Mouse (Mus musculus) neural tube, embryonic 12.5 days (tissue): ENCODE measurements around the gene Idi2. TPM values are rescaled to one million over a fixed set of nuclear protein-coding genes. Genes with fewer than 3 reads are reported as not detected.

Experiments
- microRNA-seq: library from miRNA; unstranded; fragments of <30 nt; microRNA quantifications from one replicate; pipeline ENCODE4, GENCODE M21; 2017
- polyA plus RNA-seq: library from polyadenylated mRNA; unstranded; fragments of >200 nt; fragmentation: Nextera tagmentation; extraction: Ambion mirVana; gene quantifications from 2 replicates; pipeline ENCODE4 v1.2.1, GENCODE M21; 2016

Gene Idi2
- polyA plus RNA-seq, 1 experiment from 2014 or later, result 0.11 TPM

Small RNA genes within 50 kb of the gene (microRNA-seq; reads per million reads assigned to microRNA genes)
- gene Gm22750, result not detected

Other genes starting within 250 kb of the Idi2 start
- gene Wdr37, start 81.0 kb upstream of the Idi2 start, polyA plus RNA-seq, result 52.8 and 53.1 TPM in 2 replicates
- gene Idi1, start 67.4 kb upstream of the Idi2 start, polyA plus RNA-seq, result 103 and 117 TPM in 2 replicates
- not detected in 2 replicates for gene Gm9745, start 4.6 kb upstream of the Idi2 start, polyA plus RNA-seq
- gene Gtpbp4, start 43.2 kb downstream of the Idi2 start, polyA plus RNA-seq, result 81.6 and 82.6 TPM in 2 replicates
- gene Larp4b, start 141.0 kb downstream of the Idi2 start, polyA plus RNA-seq, result 34.2 and 34.5 TPM in 2 replicates